Mouse (Mus musculus) stomach, postnatal 0 days (tissue): Measurements from ENCODE around the gene Erich4. TPM values are rescaled to one million over a fixed set of nuclear protein-coding genes. Genes with fewer than 3 reads are reported as not detected.

Source experiments
- ATAC-seq: fragments of 200-750 bp; cut with Nextera tagmentation; 2 replicates; pipeline ENCODE4 v1.8.0; 2017; ENCODE audit not compliant: low FRiP score, low TSS enrichment
- DNase-seq: peaks from one replicate; pipeline ENCODE4 v3.0.0-alpha.2; 2016; ENCODE audit warnings: low spot score
- H3K27ac ChIP-seq: fragments of 300-500 bp; sonication (generic); replicated peaks from 2 replicates; pipeline ENCODE4 v1.5.1; 2014; ENCODE audit warnings: mild to moderate bottlenecking, control low read depth
- H3K27me3 ChIP-seq: fragments of 300-500 bp; sonication (generic); 2 replicates; pipeline ENCODE4 v1.6.1; 2014; ENCODE audit warnings: low read length; ENCODE audit not compliant: control insufficient read depth, insufficient read depth
- H3K36me3 ChIP-seq: fragments of 300-500 bp; sonication (generic); 2 replicates; pipeline ENCODE4 v1.6.1; 2014; ENCODE audit warnings: low read length, mixed read lengths; ENCODE audit not compliant: control insufficient read depth, insufficient read depth
- H3K4me1 ChIP-seq: fragments of 300-500 bp; sonication (generic); replicated peaks from 2 replicates; pipeline ENCODE4 v1.6.1; 2014; ENCODE audit warnings: antibody characterized with exemption; ENCODE audit not compliant: control insufficient read depth, insufficient read depth
- H3K4me2 ChIP-seq: fragments of 300-500 bp; sonication (generic); replicated peaks from 2 replicates; pipeline ENCODE4 v1.6.1; 2014; ENCODE audit warnings: low read depth, mild to moderate bottlenecking, control low read depth, moderate library complexity
- H3K4me3 ChIP-seq: fragments of 300-500 bp; sonication (generic); 2 replicates; pipeline ENCODE4 v1.5.1; 2014; ENCODE audit warnings: low read depth, low read length, control low read depth
- H3K9ac ChIP-seq: fragments of 300-500 bp; sonication (generic); 2 replicates; pipeline ENCODE4 v1.6.1; 2014; ENCODE audit warnings: mild to moderate bottlenecking, low read length, control low read depth, mixed read lengths
- H3K9me3 ChIP-seq: fragments of 300-500 bp; sonication (generic); 2 replicates; pipeline ENCODE4 v1.6.1; 2016; ENCODE audit warnings: low read length; ENCODE audit not compliant: control insufficient read depth
- CTCF ChIP-seq: IDR thresholded peaks from 2 replicates; pipeline ENCODE4 v1.5.1; 2016; ENCODE audit warnings: antibody characterized with exemption, low read depth, mild to moderate bottlenecking, moderate library complexity
- EP300 ChIP-seq: optimal IDR thresholded peaks from 2 replicates; pipeline ENCODE3; 2016; ENCODE audit warnings: antibody characterized with exemption
- WGBS: fragments of 180-500 bp; shearing (Covaris S2); extraction: QIAGEN DNeasy Blood & Tissue Kit; methylation state at CpG from one replicate; pipeline ENCODE4 v1.1.7; 2014; 5-methylcytosine and 5-hydroxymethylcytosine counted together
- polyA plus RNA-seq: library from polyadenylated mRNA; unstranded; fragments of >200 nt; fragmentation: Nextera tagmentation; extraction: Ambion mirVana; gene quantifications from 2 replicates; pipeline ENCODE4 v1.2.1, GENCODE M21; 2015

Gene Erich4
- polyA plus RNA-seq, 1 experiment from 2014 or later: not detected

GRCm38 (mm10) chr7:25568721-25569120, 47.0 kb downstream of the Erich4 start:
- DNase-seq: no peak
- Histone ChIP-seq H3K36me3 (no peaks in the 10 kb centered on the region), H3K9ac (no peak overlapping the region), H3K4me2 (no peak overlapping the region), H3K4me1 (no peaks in the 10 kb centered on the region), H3K27ac (no peak overlapping the region), H3K27me3 (no peaks in the 10 kb centered on the region), H3K9me3 (no peaks in the 10 kb centered on the region), H3K4me3 (no peak overlapping the region)
- 98% methylated on average over 7 of the region's 7 CpGs for WGBS
- ATAC-seq: no peak
- TF ChIP-seq CTCF: no peak
- no peak for TF ChIP-seq EP300

Other genes with a start within 250 kb of the Erich4 start
- gene Cnfn, start 246.2 kb downstream of the Erich4 start, polyA plus RNA-seq: 4,615 and 4,883 TPM in 2 replicates
- gene Lipe, start 217.2 kb downstream of the Erich4 start, polyA plus RNA-seq: 10.3 and 12.5 TPM in 2 replicates
- 6.8 and 8.8 TPM in 2 replicates for gene Cxcl17, start 203.0 kb downstream of the Erich4 start, polyA plus RNA-seq
- gene Ceacam1, start 138.3 kb downstream of the Erich4 start, polyA plus RNA-seq: 16.7 and 25.7 TPM in 2 replicates
- 0.07 TPM in 1 of 2 replicates, not detected in the other for gene Ceacam2, start 76.0 kb downstream of the Erich4 start, polyA plus RNA-seq
- gene Dmac2, start 3.5 kb upstream of the Erich4 start, polyA plus RNA-seq: 25.4 and 29.2 TPM in 2 replicates
- gene B3gnt8, start 10.8 kb upstream of the Erich4 start, polyA plus RNA-seq: 5.8 and 6.5 TPM in 2 replicates
- gene Bckdha, start 43.1 kb upstream of the Erich4 start, polyA plus RNA-seq: 63.8 and 70.3 TPM in 2 replicates
- gene Exosc5, start 43.3 kb upstream of the Erich4 start, polyA plus RNA-seq: 63.8 and 65.1 TPM in 2 replicates
- 0.78 and 0.92 TPM in 2 replicates for gene Tmem91, start 59.3 kb upstream of the Erich4 start, polyA plus RNA-seq
- gene B9d2, start 64.9 kb upstream of the Erich4 start, polyA plus RNA-seq: 11.6 and 12.5 TPM in 2 replicates
- gene Tgfb1, start 71.1 kb upstream of the Erich4 start, polyA plus RNA-seq: 1.4 and 1.6 TPM in 2 replicates
- 7.9 and 10.2 TPM in 2 replicates for gene Ccdc97, start 103.2 kb upstream of the Erich4 start, polyA plus RNA-seq
- gene Hnrnpul1, start 138.9 kb upstream of the Erich4 start, polyA plus RNA-seq: 25.9 and 27.5 TPM in 2 replicates
- 52.8 and 53.4 TPM in 2 replicates for gene Axl, start 172.8 kb upstream of the Erich4 start, polyA plus RNA-seq
- 166 and 195 TPM in 2 replicates for gene Cyp2s1, start 201.0 kb upstream of the Erich4 start, polyA plus RNA-seq